Mouse (Mus musculus) C2C12 (cell line): ENCODE data around the gene Cdk15.

Source experiments
- CEBPB ChIP-seq: IDR thresholded peaks from one replicate; pipeline ENCODE4 v1.6.1; 2011; ENCODE audit warnings: low read depth, mild to moderate bottlenecking, control low read depth, moderate library complexity
- CTCF ChIP-seq: IDR thresholded peaks from one replicate; pipeline ENCODE4 v1.5.1; 2011; ENCODE audit not compliant: control insufficient read depth, insufficient read depth, insufficient read length
- FOSL1 ChIP-seq: IDR thresholded peaks from one replicate; pipeline ENCODE4 v1.8.0; 2011; ENCODE audit warnings: mild to moderate bottlenecking, low read length; ENCODE audit not compliant: poor library complexity, insufficient read depth, severe bottlenecking
- MYOD1 ChIP-seq: IDR thresholded peaks from one replicate; pipeline ENCODE4 v1.6.1; 2011; ENCODE audit warnings: low read depth; ENCODE audit not compliant: control insufficient read depth, insufficient read length

GRCm38 (mm10) chr1:59318878-59319277 is 62.2 kb downstream of the Cdk15 start:
- TF ChIP-seq CTCF = no peak
- TF ChIP-seq MYOD1 = no peak
- no peak for TF ChIP-seq FOSL1
- no peak for TF ChIP-seq CEBPB
